Mouse (Mus musculus) ES-CJ7 (cell line): ENCODE measurements at regions not wholly inside any gene's neighbourhood (a gene's known extent, or its start where the extent isn't known, plus 50 kb on each side); places are given as distances from the start of the nearest gene placed in this dataset.

ENCODE experiments used
- DNase-seq: peaks from one replicate; pipeline ENCODE4 v3.0.0; 2011; ENCODE audit warnings: low read depth, low spot score

GRCm38 (mm10) chr12:86579716-86580115 is 98.8 kb upstream of the Vash1 start:
- no peak for DNase-seq

- no peak for DNase-seq
Measured at GRCm38 (mm10) chr12:86580132-86580718, 98.3 kb upstream of the Vash1 start.

- DNase-seq: no peak
Measured at GRCm38 (mm10) chr12:86582076-86582475, 96.4 kb upstream of the Vash1 start.

- DNase-seq: no peak
Measured at GRCm38 (mm10) chr12:86588010-86588409, 90.5 kb upstream of the Vash1 start.

- DNase-seq: no peak
Measured at GRCm38 (mm10) chr12:86592509-86592908, 86.0 kb upstream of the Vash1 start.

- DNase-seq: no peak
Measured at GRCm38 (mm10) chr12:86594647-86595046, 83.9 kb upstream of the Vash1 start.

- no peak for DNase-seq
Measured at GRCm38 (mm10) chr12:86600041-86600440, 78.5 kb upstream of the Vash1 start.

GRCm38 (mm10) chr12:86603521-86603920 is 75.0 kb upstream of the Vash1 start:
- no peak for DNase-seq

- DNase-seq: peak; percentile 27
Measured at GRCm38 (mm10) chr12:86612431-86613040, 66.0 kb upstream of the Vash1 start.

- peak; percentile 67 for DNase-seq
Measured at GRCm38 (mm10) chr12:86614156-86614555, 64.3 kb upstream of the Vash1 start.

GRCm38 (mm10) chr12:86616327-86616726 is 62.2 kb upstream of the Vash1 start:
- DNase-seq: no peak

- no peak for DNase-seq
Measured at GRCm38 (mm10) chr12:86624195-86624594, 54.3 kb upstream of the Vash1 start.

GRCm38 (mm10) chr12:86626684-86627083 is 51.8 kb upstream of the Vash1 start:
- DNase-seq: no peak

GRCm38 (mm10) chr12:86628050-86628782 is 50.3 kb upstream of the Vash1 start:
- no peak for DNase-seq
